Mouse (Mus musculus): Measurements from ENCODE around the gene Tbl3. TPM values are rescaled to one million over a fixed set of nuclear protein-coding genes. Genes with fewer than 3 reads are reported as not detected.
"Not testable (repeated sequence)": the region's sequence is repeated elsewhere in the genome, so short reads cannot be mapped to it uniquely, and the experiment has no call there.

Gene Tbl3
- polyA plus RNA-seq, 1 experiment from 2014 or later = 57.3 TPM

- H3K27ac ChIP-seq = peak within 1 kb of the TSS; percentile 86
- whole genome bisulfite sequencing = under 1% methylated on average over 30 of the region's 30 CpGs
- ATAC-seq (ENCODE audit: insufficient number of reproducible peaks, low FRiP score, low TSS enrichment, low read depth) = peak; percentile 66
Observed at GRCm38 (mm10) chr17:24724184-24724583, 16.7 kb upstream of the Tbl3 start, which contains the start of gene Ndufb10. Ndufb10 (minus strand) TSS chr17:24724478.

GRCm38 (mm10) chr17:24723881-24724180, 16.4 kb upstream of the Tbl3 start:
- Histone ChIP-seq H3K4me2 (peak overlapping the region; percentile 84), H3K9ac (peak overlapping the region; percentile 78), H3K9me3 (no peaks in the 10 kb centered on the region), H3K27ac (peak overlapping the region; percentile 86), H3K4me1 (peaks cover 30% of the 10 kb centered on the region), H3K27me3 (no peaks in the 10 kb centered on the region), H3K36me3 (peaks cover 18% of the 10 kb centered on the region), H3K4me3 (peak overlapping the region; percentile 76)
- ATAC-seq (ENCODE audit: insufficient number of reproducible peaks, low FRiP score, low TSS enrichment, low read depth) = no peak
- WGBS = 0% methylated on average over 15 of the region's 15 CpGs

More at GRCm38 (mm10) chr17:24724184-24724583, 16.7 kb upstream of the Tbl3 start, which contains the start of gene Ndufb10:
- Histone ChIP-seq H3K4me2 (peak within 1 kb of the TSS; percentile 84), H3K27me3 (no peaks in the 10 kb centered on the region), H3K9me3 (no peaks in the 10 kb centered on the region), H3K4me3 (peak within 1 kb of the TSS; percentile 76), H3K36me3 (peaks cover 18% of the 10 kb centered on the region), H3K4me1 (peaks cover 29% of the 10 kb centered on the region), H3K9ac (peak within 1 kb of the TSS; percentile 78)

- H3K36me3 ChIP-seq = peaks cover 18% of the 10 kb centered on the region
- no peaks in the 10 kb centered on the region for H3K27me3 ChIP-seq
- H3K4me1 ChIP-seq = peaks cover 32% of the 10 kb centered on the region
- peak overlapping the region; percentile 76 for H3K4me3 ChIP-seq
- H3K9ac ChIP-seq = peak overlapping the region; percentile 78
- peak overlapping the region; percentile 84 for H3K4me2 ChIP-seq
- no peaks in the 10 kb centered on the region for H3K9me3 ChIP-seq
- peak overlapping the region; percentile 86 for H3K27ac ChIP-seq
- no peak for ATAC-seq (ENCODE audit: insufficient number of reproducible peaks, low FRiP score, low TSS enrichment, low read depth)
- WGBS = 1% methylated on average over 12 of the region's 12 CpGs
Observed at GRCm38 (mm10) chr17:24723122-24723880, 15.8 kb upstream of the Tbl3 start.

- Histone ChIP-seq H3K4me3 (peak overlapping the region; percentile 76; the same call in 1 of the 2 replicates), H3K4me1 (peaks cover 32% of the 10 kb centered on the region), H3K36me3 (peaks cover 26% of the 10 kb centered on the region), H3K9ac (no peak overlapping the region), H3K27ac (no peak overlapping the region), H3K4me2 (0 out of 2 replicates have a peak overlapping the region, but pooled peaks have one; percentile 6), H3K27me3 (no peaks in the 10 kb centered on the region), H3K9me3 (no peaks in the 10 kb centered on the region)
- 30% methylated on average over 13 of the region's 13 CpGs for WGBS
- ATAC-seq (ENCODE audit: insufficient number of reproducible peaks, low FRiP score, low TSS enrichment, low read depth) = no peak
Observed at GRCm38 (mm10) chr17:24722220-24722924, 14.9 kb upstream of the Tbl3 start.

GRCm38 (mm10) chr17:24721383-24721955, 14.0 kb upstream of the Tbl3 start:
- H3K4me1 ChIP-seq = peaks cover 32% of the 10 kb centered on the region
- 65% methylated on average over 7 of the region's 7 CpGs for WGBS
- not testable (repeated sequence) for H3K27ac ChIP-seq; ATAC-seq (ENCODE audit: insufficient number of reproducible peaks, low FRiP score, low TSS enrichment, low read depth); H3K9me3 ChIP-seq; H3K27me3 ChIP-seq
- H3K9ac ChIP-seq = peak overlapping the region; percentile 31; the same call in 1 of the 2 replicates
- H3K4me3 ChIP-seq = peak overlapping the region; percentile 75
- peak overlapping the region; percentile 74 for H3K4me2 ChIP-seq
- H3K36me3 ChIP-seq = peaks cover 34% of the 10 kb centered on the region

GRCm38 (mm10) chr17:24720616-24721015, 13.2 kb upstream of the Tbl3 start:
- not testable (repeated sequence) for H3K27me3 ChIP-seq
- 1% methylated on average over 11 of the region's 11 CpGs for WGBS

DNA sequence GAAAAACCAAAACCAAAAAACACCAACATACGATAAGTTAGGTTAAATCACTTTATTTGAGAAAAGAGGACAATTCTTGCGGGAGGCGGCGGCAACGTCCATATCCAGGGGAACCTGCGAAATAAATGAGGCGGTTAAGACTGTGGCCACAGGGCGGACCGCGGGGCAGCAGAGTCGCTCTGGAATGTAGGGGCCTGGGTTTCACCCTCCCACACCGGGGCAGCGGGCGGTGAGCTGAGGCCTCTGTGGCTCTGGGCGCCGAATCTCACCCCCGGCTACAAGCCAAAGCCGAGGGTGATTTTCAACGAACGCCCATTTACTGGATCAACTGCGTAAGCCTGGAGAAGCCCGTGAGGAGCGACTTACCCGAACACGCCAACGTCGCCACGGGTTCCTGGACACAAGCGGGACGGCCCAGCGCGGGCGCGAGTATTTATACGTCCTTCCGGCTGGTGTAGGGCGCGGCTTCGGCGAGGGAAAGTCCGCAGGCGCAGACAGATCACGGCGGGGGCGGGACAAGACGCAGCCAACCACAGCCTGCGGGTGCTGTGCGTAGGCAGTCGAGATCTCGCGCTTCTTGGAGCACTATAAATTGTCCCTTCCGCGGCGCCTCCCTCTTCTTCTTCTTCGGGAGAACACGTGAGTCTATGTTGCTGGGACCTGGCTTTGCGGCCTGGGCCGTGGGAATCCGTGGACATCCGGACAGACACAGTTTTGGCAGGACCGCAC, 12.2 kb upstream of the Tbl3 start:
- peaks cover 42% of the 10 kb centered on the region for H3K36me3 ChIP-seq
- H3K27ac ChIP-seq = peak overlapping the region; percentile 91
- H3K9ac ChIP-seq = peak overlapping the region; percentile 93
- H3K9me3 ChIP-seq = no peaks in the 10 kb centered on the region
- peaks cover 32% of the 10 kb centered on the region for H3K4me1 ChIP-seq
- H3K4me2 ChIP-seq = peak overlapping the region; percentile 74
- under 1% methylated on average over 61 of the region's 61 CpGs for WGBS
- H3K27me3 ChIP-seq = no peaks in the 10 kb centered on the region
- peak; percentile 98 for ATAC-seq (ENCODE audit: insufficient number of reproducible peaks, low FRiP score, low TSS enrichment, low read depth)
- H3K4me3 ChIP-seq = peak overlapping the region; percentile 75

More at GRCm38 (mm10) chr17:24720616-24721015, 13.2 kb upstream of the Tbl3 start:
- not testable (repeated sequence) for ATAC-seq (ENCODE audit: insufficient number of reproducible peaks, low FRiP score, low TSS enrichment, low read depth); H3K9me3 ChIP-seq
- H3K36me3 ChIP-seq = peaks cover 40% of the 10 kb centered on the region
- H3K4me2 ChIP-seq = peak overlapping the region; percentile 74
- H3K4me3 ChIP-seq = peak overlapping the region; percentile 75
- peak overlapping the region; percentile 91; the same call in 1 of the 2 replicates for H3K27ac ChIP-seq
- H3K9ac ChIP-seq = peak overlapping the region; percentile 74
- H3K4me1 ChIP-seq = peaks cover 32% of the 10 kb centered on the region

DNA sequence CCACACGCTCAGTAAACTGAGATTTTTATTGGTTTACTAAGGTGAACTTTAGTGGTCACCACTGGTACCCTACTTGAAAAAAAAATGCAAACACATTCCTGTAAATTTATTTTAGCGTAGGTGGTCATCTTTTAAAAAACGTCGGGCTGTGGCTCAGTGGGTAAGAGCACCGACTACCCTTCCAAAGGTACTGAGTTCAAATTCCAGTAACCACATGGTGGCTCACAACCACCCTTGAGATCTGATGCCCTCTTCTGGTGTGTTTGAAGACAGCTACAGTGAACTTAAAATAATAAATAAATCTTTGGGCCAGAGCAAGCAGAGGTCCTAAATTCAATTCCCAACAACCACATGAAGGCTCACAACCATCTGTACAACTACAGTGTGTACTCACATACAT, 11.5 kb upstream of the Tbl3 start:
- not testable (repeated sequence) for H3K9me3 ChIP-seq; ATAC-seq (ENCODE audit: insufficient number of reproducible peaks, low FRiP score, low TSS enrichment, low read depth); H3K27ac ChIP-seq; H3K27me3 ChIP-seq
- Histone ChIP-seq H3K36me3 (peaks cover 42% of the 10 kb centered on the region), H3K4me3 (peak overlapping the region; percentile 75), H3K9ac (peak overlapping the region; percentile 93), H3K4me2 (peak overlapping the region; percentile 51), H3K4me1 (peaks cover 29% of the 10 kb centered on the region)
- 61% methylated on average over 5 of the region's 5 CpGs for WGBS

- peak within 1 kb of the TSS; percentile 51 for H3K4me2 ChIP-seq
- H3K9me3 ChIP-seq = no peaks in the 10 kb centered on the region
- H3K27me3 ChIP-seq = no peaks in the 10 kb centered on the region
- H3K4me1 ChIP-seq = peaks cover 21% of the 10 kb centered on the region
- peak within 1 kb of the TSS; percentile 75 for H3K4me3 ChIP-seq
- no peak within 1 kb of the TSS for H3K9ac ChIP-seq
- ATAC-seq (ENCODE audit: insufficient number of reproducible peaks, low FRiP score, low TSS enrichment, low read depth) = no peak
- peaks cover 42% of the 10 kb centered on the region for H3K36me3 ChIP-seq
- 85% methylated on average over 4 of the region's 4 CpGs for WGBS
- no peak within 1 kb of the TSS for H3K27ac ChIP-seq
Observed at GRCm38 (mm10) chr17:24717943-24718342, 10.5 kb upstream of the Tbl3 start, which contains the start of the genes Rnf151 and Rps2. Rnf151 (minus strand) TSS chr17:24718063. Rps2 (plus strand) TSS chr17:24718116.

GRCm38 (mm10) chr17:24716166-24716682, 8.8 kb upstream of the Tbl3 start:
- H3K4me3 ChIP-seq = no peak overlapping the region
- no peak overlapping the region for H3K27ac ChIP-seq
- WGBS = 94% methylated on average over 15 of the region's 15 CpGs
- H3K4me2 ChIP-seq = no peak overlapping the region
- H3K27me3 ChIP-seq = no peaks in the 10 kb centered on the region
- no peak for ATAC-seq (ENCODE audit: insufficient number of reproducible peaks, low FRiP score, low TSS enrichment, low read depth)
- no peaks in the 10 kb centered on the region for H3K9me3 ChIP-seq
- H3K36me3 ChIP-seq = peaks cover 27% of the 10 kb centered on the region
- H3K4me1 ChIP-seq = peaks cover 5% of the 10 kb centered on the region
- H3K9ac ChIP-seq = no peak overlapping the region

DNA sequence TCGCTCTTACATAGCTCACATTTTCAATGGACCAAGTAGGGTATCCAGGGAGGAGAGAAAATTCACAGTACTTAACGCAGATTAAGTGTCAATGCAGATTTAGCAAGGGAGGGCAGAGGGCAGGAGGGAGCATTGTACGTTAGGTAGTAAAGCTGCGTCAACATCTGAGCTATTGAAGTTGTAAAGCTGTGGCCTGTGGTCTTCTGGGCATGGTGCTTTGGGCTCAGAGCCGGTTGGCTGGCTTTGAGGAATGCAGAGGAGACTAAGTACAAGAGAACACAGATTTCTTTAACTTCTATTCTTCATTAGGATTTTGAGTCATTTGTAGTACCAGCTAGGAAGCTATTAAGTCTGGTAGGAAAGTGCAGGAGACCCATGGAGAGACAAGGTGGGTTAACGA, 8.1 kb upstream of the Tbl3 start:
- Histone ChIP-seq H3K4me1 (0 out of 2 replicates have a peak, but pooled peaks cover 4% of the 10 kb centered on the region), H3K27ac (no peak overlapping the region), H3K4me2 (no peak overlapping the region), H3K27me3 (no peaks in the 10 kb centered on the region), H3K36me3 (peaks cover 24% of the 10 kb centered on the region), H3K9me3 (no peaks in the 10 kb centered on the region), H3K4me3 (no peak overlapping the region), H3K9ac (no peak overlapping the region)
- WGBS = 61% methylated on average over 6 of the region's 6 CpGs
- no peak for ATAC-seq (ENCODE audit: insufficient number of reproducible peaks, low FRiP score, low TSS enrichment, low read depth)
